Mouse (Mus musculus) gastrocnemius, postnatal 25 days (tissue): ENCODE measurements around the gene Smim8. TPM values are rescaled to one million over a fixed set of nuclear protein-coding genes. Genes with fewer than 3 reads are reported as not detected.

ENCODE experiments used
- DNase-seq: peaks from one replicate; pipeline ENCODE4 v3.0.0; 2022
- total RNA-seq, 2 experiments: library from RNA; stranded (reverse); gene quantifications; 1 replicate in 1 of 2; 2 replicates in 1 of 2; pipeline ENCODE4 v1.2.3; 2021

The Smim8 gene
- total RNA-seq, 2 experiments from 2014 or later: 21.1 to 24.4 TPM

GRCm38 (mm10) chr4:34720127-34720895 lies 57.9 kb downstream of the Smim8 start:
- DNase-seq: no peak

GRCm38 (mm10) chr4:34719421-34719820 lies 58.8 kb downstream of the Smim8 start:
- DNase-seq: no peak

Other genes starting within 250 kb of the Smim8 start
- gene Akirin2, start 227.5 kb downstream of the Smim8 start, total RNA-seq: 10 to 100 TPM; 36.7 to 45.4 TPM
- 10 to 100 TPM; 29.4 to 35.2 TPM for gene Orc3, start 163.5 kb downstream of the Smim8 start, total RNA-seq
- gene Rars2, start 163.5 kb downstream of the Smim8 start, total RNA-seq: 10 to 100 TPM; 14.9 to 16.5 TPM
- gene Slc35a1, start 91.0 kb downstream of the Smim8 start, total RNA-seq: 10 to 100 TPM; 10.5 to 11.4 TPM
- not detected for gene Cfap206, start 48.2 kb downstream of the Smim8 start, total RNA-seq
- gene Gm136, start 22.2 kb downstream of the Smim8 start, total RNA-seq: not detected
- 1 to 10 TPM; 6.2 to 7.4 TPM for gene Zfp292, start 104.5 kb upstream of the Smim8 start, total RNA-seq
- not detected for gene Cga, start 115.4 kb upstream of the Smim8 start, total RNA-seq